Mouse (Mus musculus) spleen, postnatal 36 days (tissue): ENCODE measurements around the gene Mmp11.
A peak's percentile ranks its signal among the peaks of the same experiment; 100 is the strongest.
"Not testable (repeated sequence)": the region's sequence is repeated elsewhere in the genome, so short reads cannot be mapped to it uniquely, and the experiment has no call there.

Source experiments
- DNase-seq, 2 experiments: peaks; one replicate each; pipeline ENCODE4 v3.0.0; 2022; ENCODE audit warnings: low spot score in 2 of 2, mixed read lengths in 1 of 2

The Mmp11 gene

DNA sequence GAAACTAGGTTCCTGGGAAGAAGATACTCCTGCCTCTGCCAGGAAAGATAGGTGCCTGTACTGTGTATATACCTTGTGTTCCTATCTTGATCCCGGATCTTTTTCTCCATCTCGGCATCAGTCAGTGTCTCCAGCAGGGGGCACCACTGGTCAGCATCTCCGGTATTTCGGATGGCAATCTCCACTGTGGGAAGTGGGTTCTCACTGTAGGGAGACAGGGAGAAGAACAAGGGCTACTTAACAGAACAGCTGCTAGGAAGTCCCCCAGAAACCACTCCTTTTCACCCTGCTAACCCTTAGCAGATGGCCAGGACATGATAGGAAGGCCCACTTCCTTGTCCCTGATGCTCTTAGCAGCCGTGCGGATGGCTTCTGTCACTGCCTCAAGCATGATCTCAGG lies 38.9 kb downstream of the Mmp11 start:
- DNase-seq, result peak; percentile 13 to 37

DNA sequence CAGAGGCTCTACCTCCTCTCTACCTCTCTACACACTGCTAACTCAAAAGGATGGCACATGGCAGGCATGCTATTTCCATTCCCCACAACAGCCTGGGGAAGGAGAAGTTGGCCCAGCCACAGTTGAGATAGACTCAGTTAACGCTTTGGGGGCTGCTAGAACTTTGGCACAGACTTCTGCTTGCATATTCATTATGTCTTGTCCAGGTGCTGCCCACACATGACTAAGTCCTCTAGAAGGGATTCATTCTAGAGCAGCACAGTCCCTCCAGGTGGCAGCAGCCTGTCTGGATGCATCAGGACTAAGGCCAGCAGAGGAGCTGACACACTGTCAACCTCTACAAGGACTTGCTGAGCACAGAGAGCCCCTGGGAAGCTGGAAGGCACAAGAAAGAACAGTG lies 40.1 kb downstream of the Mmp11 start:
- no peak for DNase-seq

DNA sequence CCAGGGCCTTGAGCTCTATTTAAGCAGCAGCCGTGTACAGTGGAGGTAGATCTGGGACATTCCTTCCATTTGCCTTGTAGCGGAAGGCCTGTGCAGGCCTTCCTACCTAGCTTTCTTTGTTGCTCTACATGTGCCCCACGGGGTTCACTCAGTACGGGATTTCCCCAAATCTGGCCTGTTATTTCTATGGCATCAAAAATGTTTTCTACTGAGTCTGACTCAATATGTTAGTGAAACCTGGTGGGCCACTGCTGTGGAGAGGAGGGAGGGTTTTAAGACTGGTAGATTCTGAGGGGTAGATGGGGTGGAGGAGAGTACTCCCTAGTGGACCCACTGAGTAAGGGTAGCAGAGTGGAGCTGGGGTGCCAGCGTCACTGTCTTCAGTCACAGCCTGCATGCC lies 40.6 kb downstream of the Mmp11 start:
- DNase-seq, result no peak

DNA sequence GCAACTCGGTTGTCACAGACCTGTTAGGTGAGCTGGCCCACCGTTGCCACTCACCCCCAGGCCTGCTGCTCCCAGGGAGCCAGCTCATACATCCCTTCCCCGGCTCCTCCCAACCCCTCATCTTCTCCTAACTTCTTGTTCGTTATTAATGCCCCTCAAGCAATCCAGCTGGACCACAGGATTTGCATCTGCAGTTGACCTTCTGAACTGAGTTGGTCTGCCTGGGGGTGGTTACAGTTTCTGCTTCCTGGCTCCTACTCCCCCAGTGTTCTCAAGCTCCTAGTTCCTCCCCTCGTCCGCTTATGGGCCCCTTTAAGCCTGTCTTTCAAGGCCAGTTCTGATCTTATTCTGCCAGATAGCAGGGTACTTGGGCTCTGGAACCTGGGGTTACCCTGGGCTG lies 41.7 kb downstream of the Mmp11 start:
- DNase-seq, result peak; percentile 25 to 34

DNA sequence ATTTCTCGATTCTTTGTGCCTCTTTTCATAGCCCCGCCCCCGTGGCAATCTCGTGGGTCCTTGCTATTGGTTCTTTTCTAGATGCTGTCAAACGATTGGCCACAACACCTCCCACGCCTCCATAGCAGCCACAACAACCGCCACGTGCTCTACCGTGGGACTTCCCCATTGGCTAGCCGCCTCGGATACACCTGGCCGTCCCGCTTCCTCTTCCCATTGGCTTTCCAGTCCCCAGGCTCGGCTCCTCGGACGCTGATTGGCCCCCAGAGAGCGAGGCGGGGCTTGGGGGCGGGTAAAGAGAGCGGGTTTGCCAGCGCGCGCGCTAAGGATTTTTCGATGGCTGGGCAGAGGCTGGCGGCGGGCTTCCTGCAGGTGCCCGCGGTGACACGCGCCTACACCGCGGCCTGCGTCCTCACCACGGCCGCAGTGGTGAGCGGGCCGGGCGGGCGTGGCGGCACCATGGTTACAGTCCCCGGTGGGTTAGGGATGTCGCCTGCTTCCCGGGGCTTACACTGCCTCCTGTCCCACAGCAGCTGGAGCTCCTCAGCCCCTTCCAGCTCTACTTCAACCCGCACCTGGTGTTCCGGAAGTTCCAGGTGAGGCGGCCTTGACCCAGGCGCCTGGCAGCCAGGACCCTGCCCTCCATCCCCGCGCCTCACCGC lies 43.1 kb downstream of the Mmp11 start, which contains the start of gene Derl3:
TSS of gene Derl3 (plus strand) at position 325 of the 662 bp plus-strand sequence.
- DNase-seq, result peak; percentile 97

DNA sequence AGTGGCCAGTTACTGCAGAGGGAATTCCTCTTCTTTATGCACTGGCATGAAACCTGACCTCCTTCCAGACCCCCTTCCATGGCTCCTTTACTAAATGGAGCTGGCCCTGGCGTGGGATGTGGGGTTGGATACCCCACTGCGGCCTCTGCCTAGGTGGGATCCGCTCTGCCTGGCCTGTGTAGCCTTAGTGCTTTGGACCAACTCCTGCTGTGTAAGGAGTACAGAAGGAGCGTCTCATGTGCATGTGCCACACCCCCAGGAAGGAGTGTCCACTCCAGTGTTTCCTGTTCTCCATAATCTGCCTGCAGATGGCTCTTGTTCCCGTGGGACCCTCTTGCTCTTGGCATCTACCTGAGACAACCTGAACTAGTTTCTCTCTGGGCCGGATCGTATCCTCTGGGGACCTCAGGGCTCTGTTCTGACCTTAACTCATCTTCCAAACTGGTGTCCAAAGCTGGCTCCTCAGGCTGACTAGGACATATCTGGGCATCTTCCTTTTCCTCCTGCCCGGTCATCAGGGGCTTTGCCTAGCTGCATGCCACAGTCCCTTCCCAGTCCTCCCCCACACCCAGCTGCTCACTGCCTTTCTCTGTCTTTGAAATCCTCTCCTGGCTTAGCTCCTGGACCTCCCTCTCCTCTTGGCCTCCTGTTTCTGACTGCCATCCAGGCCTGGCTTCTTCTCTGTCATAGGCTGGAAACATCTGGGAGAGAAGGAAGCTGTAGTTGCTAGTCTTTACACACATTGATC lies 46.7 kb downstream of the Mmp11 start:
- DNase-seq, result no peak

DNA sequence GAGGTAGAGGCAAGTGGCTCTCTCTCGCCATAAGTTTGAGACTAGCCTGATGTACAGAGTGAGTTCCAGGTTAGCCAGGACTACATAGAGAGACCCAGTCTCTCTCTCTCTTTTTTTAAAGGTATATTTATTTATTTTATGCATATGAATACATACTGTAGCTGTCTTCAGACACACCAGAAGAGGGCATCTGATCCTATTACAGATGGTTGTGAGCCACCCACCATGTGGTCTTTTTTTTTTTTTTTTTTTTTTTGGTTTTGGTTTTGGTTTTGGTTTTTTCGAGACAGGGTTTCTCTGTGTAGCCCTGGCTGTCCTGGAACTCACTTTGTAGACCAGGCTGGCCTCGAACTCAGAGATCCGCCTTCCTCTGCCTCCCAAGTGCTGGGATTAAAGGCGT lies 48.8 kb downstream of the Mmp11 start:
- not testable (repeated sequence) for DNase-seq

DNA sequence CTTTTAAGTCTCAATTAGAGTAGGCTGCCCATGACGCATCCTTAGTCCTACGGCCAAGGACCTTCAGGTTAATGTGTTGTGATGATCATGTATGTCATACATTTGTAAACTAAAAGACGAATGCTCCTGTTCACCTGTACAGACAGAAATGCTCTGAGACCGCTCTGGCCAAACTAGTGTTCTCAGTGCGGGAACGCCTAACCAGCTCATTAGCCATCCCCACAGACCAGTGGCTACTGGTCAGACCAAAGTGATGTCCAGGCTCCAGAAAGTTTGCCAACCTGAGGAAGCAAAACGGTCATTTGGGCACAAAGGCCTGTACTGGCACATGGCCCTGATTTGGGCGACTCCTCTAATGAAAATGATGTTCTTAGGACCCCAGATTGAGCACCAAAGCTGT lies 51.6 kb downstream of the Mmp11 start:
- no peak for DNase-seq

DNA sequence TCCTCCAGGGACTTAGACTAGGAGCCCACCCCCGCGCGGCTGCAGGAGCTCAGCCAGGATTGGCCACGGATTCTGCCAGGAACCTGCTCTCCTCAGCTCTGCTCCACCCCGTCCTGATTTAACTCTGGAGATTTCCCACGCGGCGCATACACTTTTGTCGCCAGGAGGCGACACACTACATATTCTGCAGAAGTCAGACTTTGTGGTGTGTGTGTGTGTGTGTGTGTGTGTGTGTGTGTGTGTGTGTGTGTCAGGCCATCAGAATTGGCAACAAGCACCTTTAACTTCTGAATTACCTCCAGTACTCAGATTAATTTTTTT lies 53.1 kb downstream of the Mmp11 start:
- DNase-seq, result peak; percentile 64 to 78

DNA sequence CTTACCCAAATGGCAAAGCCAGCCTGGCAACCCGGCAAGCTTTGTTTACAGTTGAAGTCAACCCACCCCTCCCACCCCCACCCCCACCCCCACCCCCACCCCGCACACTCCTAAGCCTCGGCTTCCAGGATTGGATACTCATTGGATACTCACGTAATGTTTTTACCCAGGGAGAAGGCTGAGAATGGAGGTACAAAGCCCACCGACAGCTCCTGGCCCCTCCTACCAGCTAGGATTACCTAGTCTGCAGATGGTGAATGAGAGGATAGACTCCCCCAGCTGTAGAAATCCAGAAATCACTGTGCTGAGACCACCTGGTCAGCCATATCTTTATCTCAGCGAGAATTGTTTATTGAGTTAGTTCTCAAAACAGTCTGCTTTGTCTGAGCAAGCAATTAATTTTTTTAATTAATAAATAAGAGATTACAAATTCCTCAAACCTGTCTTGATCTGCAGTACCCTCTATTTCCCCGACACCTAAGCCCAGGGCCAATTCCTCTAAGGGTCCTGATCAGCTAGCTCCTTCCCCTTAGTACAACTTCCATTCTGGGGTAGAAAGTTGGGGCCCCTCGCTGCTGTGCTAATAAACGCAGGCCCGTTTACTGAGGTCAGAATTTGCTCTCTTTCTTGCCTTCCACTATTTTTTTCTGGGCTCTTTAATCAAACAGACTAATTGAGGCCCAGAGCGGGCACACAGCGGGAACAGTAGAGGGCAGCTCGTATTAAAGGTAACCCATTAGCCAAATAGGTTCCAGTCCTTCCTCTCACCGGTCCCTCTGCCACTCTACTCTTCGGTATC lies 53.7 kb downstream of the Mmp11 start:
- DNase-seq, result no peak

DNA sequence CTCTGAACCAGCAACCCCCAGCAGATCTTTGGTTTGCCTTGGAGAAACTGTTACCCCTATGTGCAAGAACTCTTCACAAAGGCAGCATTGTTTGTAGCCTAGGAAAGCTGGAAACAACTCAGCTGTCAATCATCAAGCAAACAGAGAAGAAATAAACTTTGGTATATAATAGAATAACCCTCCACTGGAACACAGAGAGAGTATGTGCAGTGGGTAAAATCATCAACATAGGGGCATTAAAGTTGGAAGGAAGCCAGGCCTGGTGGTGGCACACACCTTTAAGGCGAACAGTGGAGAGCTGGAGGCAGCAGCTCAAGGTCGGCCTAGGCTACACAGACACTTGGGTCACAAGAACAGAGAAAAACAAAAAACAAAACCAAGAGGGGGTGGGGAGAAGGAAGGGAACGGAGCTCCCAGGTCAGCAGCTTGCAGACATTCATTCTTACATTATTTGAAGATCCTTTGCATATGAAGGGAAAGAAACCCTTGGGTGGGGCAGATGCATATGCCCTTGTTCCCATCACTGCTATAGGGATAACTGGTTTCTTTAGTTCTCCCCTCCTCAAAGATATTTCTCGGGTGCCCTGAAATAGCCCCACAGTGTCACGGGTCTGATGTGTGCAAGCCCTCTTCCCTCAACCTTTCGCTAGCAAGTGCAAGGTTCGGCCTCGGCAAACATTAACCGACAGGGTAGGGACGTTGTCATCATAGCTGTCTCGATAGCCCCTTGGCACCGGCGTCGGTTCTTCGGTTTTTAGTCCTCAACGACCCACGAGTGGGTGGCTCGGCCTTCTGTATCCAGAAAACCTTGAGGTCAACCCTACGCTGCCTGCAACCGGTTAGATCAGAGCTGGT lies 54.5 kb downstream of the Mmp11 start:
- DNase-seq, result no peak

DNA sequence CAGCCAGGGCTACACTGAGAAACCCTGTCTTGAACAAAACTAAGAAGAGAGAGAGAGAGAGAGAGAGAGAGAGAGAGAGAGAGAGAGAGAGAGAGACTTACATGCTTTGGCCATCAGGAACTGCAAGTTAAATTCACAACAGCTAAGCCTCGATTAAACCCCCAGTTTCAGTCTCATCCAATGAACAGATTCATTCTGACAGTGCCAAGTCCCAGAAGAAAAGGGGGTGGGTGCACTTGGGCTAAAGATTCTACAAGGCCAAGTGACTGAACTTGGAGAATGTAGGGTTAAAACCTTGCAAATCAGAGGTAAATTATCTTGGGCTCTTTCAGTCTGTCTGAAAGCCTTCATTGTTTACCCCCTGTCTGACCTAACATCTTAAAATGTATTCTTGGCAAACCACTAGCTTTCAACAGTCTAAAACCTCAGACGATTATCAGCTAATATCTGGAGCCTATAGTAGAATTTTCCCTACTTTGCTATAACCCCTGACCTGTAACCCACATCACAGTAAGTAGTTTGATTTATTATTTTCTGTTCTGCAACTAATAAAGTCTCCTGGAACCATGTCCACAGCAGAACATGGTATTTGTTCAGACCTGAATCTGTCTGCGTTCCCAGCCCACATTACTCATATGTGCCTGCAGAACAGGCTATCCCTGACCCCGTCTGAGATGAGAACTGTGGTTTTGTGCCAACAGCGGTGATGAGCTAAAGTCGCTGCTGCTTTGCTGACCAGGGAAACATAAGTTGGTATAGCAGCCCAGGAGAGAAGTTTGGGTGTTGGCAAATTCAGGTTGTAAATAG lies 55.3 kb downstream of the Mmp11 start:
- no peak for DNase-seq

DNA sequence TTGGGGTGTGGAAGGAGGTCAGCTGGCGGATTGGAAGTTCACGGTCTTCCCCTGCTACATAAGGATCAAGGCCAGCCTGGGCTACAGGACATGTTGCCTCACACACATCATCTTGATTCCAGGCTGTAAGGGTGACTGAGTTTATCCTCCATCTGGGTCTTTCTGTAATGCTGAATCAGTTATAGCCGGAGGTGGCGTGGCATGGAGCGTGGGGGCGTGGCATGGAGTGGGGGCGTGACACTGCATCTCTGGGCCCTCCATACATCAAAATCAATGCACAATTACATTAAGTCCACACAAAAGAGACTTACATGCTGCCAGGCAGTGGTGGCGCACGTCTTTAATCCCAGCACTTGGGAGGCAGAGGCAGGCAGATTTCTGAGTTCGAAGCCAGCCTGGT lies 55.9 kb downstream of the Mmp11 start:
- no peak for DNase-seq

DNA sequence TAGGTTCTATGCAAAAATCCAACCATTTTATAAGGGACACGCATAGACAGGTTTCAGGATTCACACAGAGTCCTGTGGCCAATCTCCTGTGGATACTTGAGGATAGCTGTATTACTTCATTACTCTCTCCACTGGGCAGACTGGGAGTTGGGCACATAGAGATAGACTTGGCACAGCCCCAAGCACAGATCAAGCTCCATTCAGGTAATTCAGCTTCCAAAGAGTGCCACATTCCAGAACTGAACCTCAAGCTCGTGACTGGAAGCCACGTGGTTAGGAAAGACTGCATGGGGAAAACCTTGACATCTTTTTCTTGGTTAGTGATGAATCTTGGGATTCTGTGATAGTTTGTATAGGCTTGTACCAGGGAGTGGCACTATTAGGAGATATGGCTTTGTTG lies 57.5 kb downstream of the Mmp11 start:
- DNase-seq, result no peak

DNA sequence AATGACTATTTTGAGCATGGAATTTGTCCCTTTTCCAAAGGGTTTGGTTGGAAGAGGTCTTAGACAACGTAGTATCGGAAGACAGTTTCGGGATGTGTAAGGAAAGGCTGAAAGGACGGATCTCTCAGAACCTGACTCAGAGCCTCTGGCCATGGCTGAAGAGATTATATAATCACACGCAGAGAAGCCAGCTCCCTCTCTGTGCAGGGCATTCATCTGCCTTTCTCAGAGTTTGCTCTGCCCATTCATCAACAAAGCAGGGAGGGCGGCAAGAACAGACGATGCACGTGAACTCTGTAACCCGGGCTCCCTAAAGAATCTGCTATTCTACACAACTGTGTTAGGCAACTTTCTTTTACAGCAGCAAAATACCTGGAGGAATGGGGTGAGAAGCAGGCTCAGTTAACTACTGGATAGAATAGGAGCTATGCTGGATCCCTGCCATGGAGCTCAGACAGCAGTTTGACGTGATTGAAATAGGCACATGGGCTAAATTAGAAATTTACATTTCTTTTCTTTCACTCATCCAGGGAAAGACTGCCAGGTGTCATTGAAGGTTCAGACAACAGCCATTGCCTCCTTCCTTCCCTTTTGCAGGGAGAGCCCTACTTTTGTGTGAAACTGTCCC lies 62.6 kb downstream of the Mmp11 start:
- no peak for DNase-seq
